8 mouse cellular contexts compared by ENCODE assay signal in the genomic region with DNA sequence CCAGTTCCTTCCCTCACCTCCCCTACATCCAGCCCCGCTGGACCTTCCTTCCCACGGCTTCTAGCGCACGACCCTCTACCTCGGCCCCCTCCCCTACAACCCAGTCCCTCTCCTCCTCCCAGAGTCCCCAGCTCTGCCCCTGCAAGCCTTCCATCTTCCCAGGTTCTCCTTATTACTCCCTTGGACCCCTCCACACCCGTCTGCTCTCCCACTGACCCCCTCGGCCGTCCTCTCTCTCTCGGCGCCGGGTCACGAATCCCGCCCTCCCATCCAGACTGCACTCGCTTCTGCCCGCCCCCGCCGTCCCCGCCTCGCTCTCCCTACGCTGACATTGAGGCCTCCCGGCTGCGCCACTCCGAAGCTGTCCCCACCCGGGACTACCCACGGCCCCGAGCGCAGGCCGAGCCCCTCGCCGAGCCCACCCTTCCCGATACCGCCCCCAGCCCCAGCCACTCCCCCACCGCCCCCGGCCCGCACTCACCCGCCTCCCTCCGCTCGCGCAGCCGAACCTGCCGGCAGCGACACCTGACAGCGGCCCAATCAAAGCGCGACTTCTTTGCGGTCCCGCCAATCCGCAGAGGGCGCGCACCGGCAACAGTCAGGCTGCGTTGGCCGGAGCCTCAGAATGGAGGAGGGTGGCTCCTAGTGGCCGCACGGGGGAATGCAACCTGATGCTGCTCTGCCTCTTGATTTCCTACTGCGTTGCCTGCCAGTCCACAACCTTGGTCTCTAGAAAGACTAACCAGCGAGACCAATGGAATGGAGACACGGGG. TPM values are rescaled to one million over a fixed set of nuclear protein-coding genes. Genes with fewer than 3 reads are reported as not detected.
DNase-seq lines count a peak whose midpoint lies in the region; ATAC-seq lines count a peak whose summit lies in the region.

A gene (minus strand): TSS at position 577 of the 773 bp plus-strand sequence.

- H3K4me2 ChIP-seq in heart, embryonic 14.5 days (ENCODE audit: low read length): peak within 1 kb of the TSS; percentile 78
- peak within 1 kb of the TSS; percentile 97 for H3K4me2 ChIP-seq in liver, embryonic 13.5 days
- H3K4me2 ChIP-seq in stomach, embryonic 16.5 days (ENCODE audit: low read depth, low read length): peak within 1 kb of the TSS; percentile 90

- H3K36me3 ChIP-seq in heart, embryonic 14.5 days (ENCODE audit: control insufficient read depth, insufficient read depth, low read length): peaks cover 4% of the 10 kb centered on the region
- no peaks in the 10 kb centered on the region for H3K36me3 ChIP-seq in liver, embryonic 13.5 days
- no peaks in the 10 kb centered on the region for H3K36me3 ChIP-seq in stomach, embryonic 16.5 days (ENCODE audit: control insufficient read depth, insufficient read depth, low read length)

- H3K9me3 ChIP-seq in heart, embryonic 14.5 days (ENCODE audit: control insufficient read depth, low read length): no peaks in the 10 kb centered on the region
- no peaks in the 10 kb centered on the region for H3K9me3 ChIP-seq in liver, embryonic 13.5 days (replicated peaks)
- H3K9me3 ChIP-seq in stomach, embryonic 16.5 days (replicated peaks; ENCODE audit: control insufficient read depth, low read length): no peaks in the 10 kb centered on the region

- H3K27me3 ChIP-seq in heart, embryonic 14.5 days (ENCODE audit: control insufficient read depth, insufficient read depth, low read length): peaks cover 39% of the 10 kb centered on the region
- H3K27me3 ChIP-seq in liver, embryonic 13.5 days: peaks cover 51% of the 10 kb centered on the region
- H3K27me3 ChIP-seq in stomach, embryonic 16.5 days (ENCODE audit: control insufficient read depth, insufficient read depth, low read length): no peaks in the 10 kb centered on the region

- peak; percentile 90 for DNase-seq in c-Kit-negative CD71-positive TER-119-positive erythroid progenitor cells, embryonic 14.5 days (ENCODE audit: low read depth, low spot score)
- peak; percentile 81 for DNase-seq in fibroblast of lung, adult 2 months (ENCODE audit: low read depth)
- peak; percentile 98 for DNase-seq in kidney, postnatal 14 days
- DNase-seq in liver, embryonic 13.5 days: peak; percentile 94
- DNase-seq in neural tube, embryonic 10.5 days (ENCODE audit: extremely low spot score, low spot score): peak; percentile 96

- peak within 1 kb of the TSS; percentile 61 to 62 for H3K4me3 ChIP-seq in heart, embryonic 14.5 days (ENCODE audit: control insufficient read depth in 1 of 2, insufficient read depth in 1 of 2, low read depth in 1 of 2, low read length in 2 of 2)
- H3K4me3 ChIP-seq in liver, embryonic 13.5 days (replicated peaks): peak within 1 kb of the TSS; percentile 80
- peak within 1 kb of the TSS; percentile 73 for H3K4me3 ChIP-seq in stomach, embryonic 16.5 days (replicated peaks; ENCODE audit: low read length)

- H3K9ac ChIP-seq in heart, embryonic 14.5 days (ENCODE audit: low read length): peak within 1 kb of the TSS; percentile 79
- peak within 1 kb of the TSS; percentile 87 for H3K9ac ChIP-seq in liver, embryonic 13.5 days
- peak within 1 kb of the TSS; percentile 82 for H3K9ac ChIP-seq in stomach, embryonic 16.5 days (ENCODE audit: low read length)

- ATAC-seq in CD4-positive, CD25-positive, alpha-beta regulatory T cell, adult 4 months: peak; percentile 99
- peak; percentile 96 for ATAC-seq in heart, embryonic 14.5 days (ENCODE audit: insufficient number of reproducible peaks, insufficient read depth, low FRiP score, low read depth)
- peak; percentile 97 for ATAC-seq in liver, embryonic 13.5 days (ENCODE audit: low read depth)
- ATAC-seq in stomach, embryonic 16.5 days (ENCODE audit: insufficient read depth, low FRiP score): peak; percentile 93

- under 1% methylated on average over 58 of the region's 58 CpGs for WGBS in heart, embryonic 14.5 days
- under 1% methylated on average over 58 of the region's 58 CpGs for WGBS in liver, embryonic 13.5 days (ENCODE audit: insufficient replicate concordance)
- WGBS in stomach, embryonic 16.5 days: under 1% methylated on average over 58 of the region's 58 CpGs

- H3K27ac ChIP-seq in heart, embryonic 14.5 days (replicated peaks in 1 of 2; ENCODE audit: control insufficient read depth in 1 of 2, insufficient read depth in 1 of 2, low read depth in 2 of 2, low read length in 2 of 2): peak within 1 kb of the TSS; percentile 9 to 43; a peak in 2 of 4 replicates
- H3K27ac ChIP-seq in liver, embryonic 13.5 days: peak within 1 kb of the TSS; percentile 31; the same call in 1 of the 2 replicates
- H3K27ac ChIP-seq in stomach, embryonic 16.5 days (ENCODE audit: low read length): no peak within 1 kb of the TSS; the same call in 1 of the 2 replicates

- peaks cover 6 to 13% of the 10 kb centered on the region in 2 experiments; a peak in 3 of 4 replicates for H3K4me1 ChIP-seq in heart, embryonic 14.5 days (ENCODE audit: control insufficient read depth in 2 of 2, insufficient read depth in 2 of 2, low read length in 2 of 2)
- H3K4me1 ChIP-seq in liver, embryonic 13.5 days (replicated peaks): peaks cover 16% of the 10 kb centered on the region
- H3K4me1 ChIP-seq in stomach, embryonic 16.5 days (ENCODE audit: control insufficient read depth, insufficient read depth, low read length): no peaks in the 10 kb centered on the region

RNA-seq across cellular contexts. Expression of the gene that starts here (rescaled TPM):
- 1 to 10 TPM; 6.8 to 9.5 TPM for polyA plus RNA-seq in CD4-positive, CD25-positive, alpha-beta regulatory T cell, adult 4 months (2017; shearing (Covaris generic))
- 12.8 and 16.0 TPM in 2 replicates for polyA plus RNA-seq in heart, embryonic 14.5 days (2014; fragmentation: Nextera tagmentation; extraction: Ambion mirVana)
- 6.1 and 7.9 TPM in 2 replicates for polyA plus RNA-seq in liver, embryonic 13.5 days (2015; fragmentation: Nextera tagmentation; extraction: Ambion mirVana)
- polyA plus RNA-seq in stomach, embryonic 16.5 days (2015; fragmentation: Nextera tagmentation; extraction: Ambion mirVana): 19.3 and 21.2 TPM in 2 replicates
